Mouse (Mus musculus): Measurements from ENCODE around the gene Zfp345. TPM values are rescaled to one million over a fixed set of nuclear protein-coding genes. Genes with fewer than 3 reads are reported as not detected.

Gene Zfp345
- 10.7 TPM for polyA plus RNA-seq (2014; fragmentation: Illumina TruSeq; extraction: RNeasy Lipid Tissue Mini Kit (QIAGEN cat#74804))

DNA sequence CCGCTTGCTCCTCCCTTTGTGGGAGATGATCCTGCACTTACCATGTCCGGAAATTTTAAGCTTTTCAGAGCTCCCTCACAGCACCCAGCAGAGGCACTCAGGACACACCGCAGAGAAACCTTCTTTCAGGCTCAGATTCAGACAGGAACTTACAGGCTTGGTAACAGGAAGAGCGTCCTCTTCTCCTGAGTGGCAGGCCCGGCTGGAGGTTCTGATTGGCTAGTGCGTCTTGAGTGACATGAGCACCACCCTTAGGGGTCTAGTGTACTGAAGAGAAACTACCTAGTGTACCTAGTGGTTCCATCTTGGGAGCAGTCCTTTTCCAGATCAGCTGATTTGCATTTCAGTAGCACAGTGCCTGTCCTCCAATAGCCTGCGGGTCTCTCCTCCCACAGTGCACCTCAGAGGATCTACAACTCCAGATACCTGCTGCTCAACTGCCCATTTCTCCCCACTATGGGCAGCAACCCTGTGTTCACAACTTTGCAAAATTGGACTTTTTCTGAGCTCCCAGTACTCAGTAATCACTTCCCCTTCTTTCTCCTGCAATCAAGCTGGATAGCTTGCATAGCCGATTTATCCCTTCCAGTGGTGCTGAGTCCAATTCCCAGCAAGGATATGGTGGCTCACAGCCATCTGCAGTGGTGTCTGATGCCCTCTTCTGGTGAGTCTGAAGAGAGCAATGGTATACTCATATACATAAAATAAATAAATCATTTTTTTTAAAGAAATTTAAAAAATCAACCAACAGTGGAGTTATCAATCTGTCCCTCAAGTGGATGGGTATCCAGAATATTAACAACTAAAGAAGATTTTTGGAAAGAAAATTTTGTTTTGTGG is at the start of gene Zfp345:
Gene Zfp345, minus strand, starts transcription at position 153 of the 840 bp plus-strand sequence.

DNA sequence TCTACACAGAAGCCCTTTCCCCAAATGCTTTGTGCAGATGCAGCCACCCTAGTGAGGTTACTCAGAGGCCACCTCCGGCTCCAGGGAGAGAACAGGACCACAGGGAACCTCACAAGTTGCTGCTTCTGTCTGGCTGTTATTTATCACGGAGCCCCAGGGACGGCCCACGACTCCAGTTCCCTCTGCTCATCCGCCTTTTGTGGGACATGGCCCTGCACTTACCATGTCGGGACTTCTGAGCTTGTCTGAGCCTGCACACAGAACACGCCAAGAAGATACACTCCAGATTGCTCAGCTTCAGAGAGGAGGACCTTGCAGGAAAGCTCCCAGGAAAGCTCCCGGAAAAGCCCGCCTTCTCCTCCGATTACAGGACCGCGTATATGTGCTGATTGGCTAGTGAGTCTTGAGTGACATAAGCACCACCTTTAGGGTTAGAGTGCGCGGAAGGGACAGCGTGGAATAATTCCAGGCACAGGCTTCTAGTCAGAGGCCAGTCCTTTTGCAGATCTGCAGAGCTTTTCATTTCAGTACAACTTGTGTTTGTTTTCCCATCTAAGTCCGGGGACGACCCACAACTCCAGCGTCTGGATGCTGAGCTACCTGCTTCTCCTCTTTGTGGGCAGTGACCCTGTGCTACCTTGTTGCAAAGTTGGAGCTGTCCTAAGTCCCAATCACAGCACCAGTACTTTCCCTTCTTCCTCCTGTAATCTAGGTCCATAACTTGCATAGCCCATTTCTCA is 33.5 kb downstream of the Zfp345 start, which contains the start of gene Zfp442:
Gene Zfp442, minus strand, starts transcription at position 307 of the 740 bp plus-strand sequence.

Other genes with a start within 250 kb of the Zfp345 start
- 48.5 TPM for gene Gm21994, start 229.5 kb downstream of the Zfp345 start, polyA plus RNA-seq (2014; fragmentation: Illumina TruSeq; extraction: RNeasy Lipid Tissue Mini Kit (QIAGEN cat#74804))
- gene Gm14124, start 227.6 kb downstream of the Zfp345 start, polyA plus RNA-seq (2014; fragmentation: Illumina TruSeq; extraction: RNeasy Lipid Tissue Mini Kit (QIAGEN cat#74804)) = 1.1 TPM
- gene Gm10130, start 161.4 kb downstream of the Zfp345 start, polyA plus RNA-seq (2014; fragmentation: Illumina TruSeq; extraction: RNeasy Lipid Tissue Mini Kit (QIAGEN cat#74804)) = 4.6 TPM
- gene 3300002I08Rik, start 122.3 kb downstream of the Zfp345 start, polyA plus RNA-seq (2014; fragmentation: Illumina TruSeq; extraction: RNeasy Lipid Tissue Mini Kit (QIAGEN cat#74804)) = 20.9 TPM
- 44.0 TPM for gene Zfp442, start 33.6 kb downstream of the Zfp345 start, polyA plus RNA-seq (2014; fragmentation: Illumina TruSeq; extraction: RNeasy Lipid Tissue Mini Kit (QIAGEN cat#74804))
- not detected for gene Cst7, start 85.3 kb upstream of the Zfp345 start, polyA plus RNA-seq (2014; fragmentation: Illumina TruSeq; extraction: RNeasy Lipid Tissue Mini Kit (QIAGEN cat#74804))
- 46.2 TPM for gene Apmap, start 123.5 kb upstream of the Zfp345 start, polyA plus RNA-seq (2014; fragmentation: Illumina TruSeq; extraction: RNeasy Lipid Tissue Mini Kit (QIAGEN cat#74804))
- 10.3 TPM for gene Acss1, start 183.4 kb upstream of the Zfp345 start, polyA plus RNA-seq (2014; fragmentation: Illumina TruSeq; extraction: RNeasy Lipid Tissue Mini Kit (QIAGEN cat#74804))
- not detected for gene Vsx1, start 204.3 kb upstream of the Zfp345 start, polyA plus RNA-seq (2014; fragmentation: Illumina TruSeq; extraction: RNeasy Lipid Tissue Mini Kit (QIAGEN cat#74804))